Mouse (Mus musculus): ENCODE data around the gene Timm17b. TPM values are rescaled to one million over a fixed set of nuclear protein-coding genes. Genes with fewer than 3 reads are reported as not detected.

Timm17b gene
- total RNA-seq, 4 experiments from 2014 or later = 47.8 to 58.6 (median 53.9) TPM

DNA sequence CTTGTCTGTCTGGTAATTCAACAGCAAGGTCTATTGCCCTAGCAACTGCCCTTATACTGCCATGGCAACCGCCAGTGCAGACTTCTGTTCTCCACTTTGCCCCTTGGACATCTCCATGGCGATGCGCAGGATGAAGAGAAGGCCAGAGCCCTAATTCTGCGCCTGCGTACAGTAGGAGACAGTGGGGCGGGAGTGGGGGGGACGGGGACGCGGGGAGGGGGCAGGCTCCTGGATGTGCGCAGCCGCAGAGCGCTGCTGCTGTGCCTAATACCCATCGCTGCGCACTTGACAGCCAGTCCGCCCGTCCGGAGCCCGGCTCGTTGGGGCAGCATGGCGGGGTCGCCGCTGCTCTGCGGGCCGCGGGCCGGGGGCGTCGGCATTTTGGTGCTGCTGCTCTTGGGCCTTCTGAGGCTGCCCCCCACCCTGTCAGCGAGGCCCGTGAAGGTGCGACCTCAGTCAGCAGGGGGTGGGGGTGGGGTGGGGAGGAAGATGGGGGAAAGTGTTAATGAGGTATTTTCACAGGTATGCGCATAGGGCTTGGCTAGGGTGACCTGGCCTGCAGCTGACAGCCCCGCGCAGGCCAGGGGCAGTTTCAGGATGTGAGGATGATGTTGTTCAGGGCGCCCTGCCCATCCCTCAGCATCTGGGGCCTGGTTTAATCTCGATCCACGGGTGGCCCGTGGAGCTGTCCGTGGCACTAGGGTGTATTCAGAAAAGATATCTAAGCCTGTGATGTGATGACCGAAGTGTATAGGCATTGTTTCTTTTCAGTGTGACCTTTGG is 20.6 kb downstream of the Timm17b start, which contains the start of gene Pcsk1n:
Gene Pcsk1n (plus strand): TSS at position 222 of the 783 bp plus-strand sequence.
- DNase-seq (ENCODE audit: low spot score in 2 of 2) = no peak

- no peak for DNase-seq (ENCODE audit: low spot score in 2 of 2)
Measured at GRCm38 (mm10) chrX:7922032-7922431, 22.9 kb downstream of the Timm17b start.

- no peak for DNase-seq (ENCODE audit: low spot score in 2 of 2)
Measured at GRCm38 (mm10) chrX:7926266-7926665, 27.1 kb downstream of the Timm17b start.

DNA sequence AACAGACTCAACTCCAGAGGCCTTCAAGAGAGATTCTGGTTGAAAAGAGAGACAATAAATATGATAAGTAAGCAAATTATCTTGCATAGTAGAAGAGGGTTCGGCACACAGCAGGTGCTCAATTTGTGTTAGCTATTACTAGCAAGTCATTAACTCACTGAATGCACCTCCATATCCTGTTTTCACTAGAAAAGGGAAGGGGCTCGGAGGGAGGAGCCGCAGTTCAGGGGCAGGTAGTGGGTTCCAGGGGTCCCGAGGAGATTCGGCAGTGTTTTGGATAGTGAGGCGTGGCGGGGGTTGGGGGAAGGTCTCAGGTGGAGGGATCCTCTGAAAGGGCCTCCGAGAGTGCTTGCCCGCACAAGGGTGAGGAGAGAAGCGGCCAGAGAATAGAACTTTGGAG is 28.0 kb downstream of the Timm17b start:
- DNase-seq (ENCODE audit: low spot score in 2 of 2) = no peak

GRCm38 (mm10) chrX:7928270-7928790 is 29.2 kb downstream of the Timm17b start, which contains the start of gene Eras:
Gene Eras (minus strand): TSS chrX:7928607.
- DNase-seq (ENCODE audit: low spot score in 2 of 2) = no peak

GRCm38 (mm10) chrX:7936874-7937273 is 37.7 kb downstream of the Timm17b start:
- DNase-seq (ENCODE audit: low spot score in 2 of 2) = no peak

GRCm38 (mm10) chrX:7937667-7938066 is 38.5 kb downstream of the Timm17b start:
- DNase-seq (ENCODE audit: low spot score in 2 of 2) = no peak

GRCm38 (mm10) chrX:7945618-7946017 is 46.5 kb downstream of the Timm17b start:
- DNase-seq (ENCODE audit: low spot score in 2 of 2) = no peak

- no peak for DNase-seq (ENCODE audit: low spot score in 2 of 2)
Measured at GRCm38 (mm10) chrX:7947108-7947899, 48.1 kb downstream of the Timm17b start, which contains the start of gene Hdac6. Gene Hdac6 (minus strand): TSS chrX:7947889.

GRCm38 (mm10) chrX:7947900-7948492 is 48.8 kb downstream of the Timm17b start:
- DNase-seq (ENCODE audit: low spot score in 2 of 2) = peak; percentile 89 to 93

DNA sequence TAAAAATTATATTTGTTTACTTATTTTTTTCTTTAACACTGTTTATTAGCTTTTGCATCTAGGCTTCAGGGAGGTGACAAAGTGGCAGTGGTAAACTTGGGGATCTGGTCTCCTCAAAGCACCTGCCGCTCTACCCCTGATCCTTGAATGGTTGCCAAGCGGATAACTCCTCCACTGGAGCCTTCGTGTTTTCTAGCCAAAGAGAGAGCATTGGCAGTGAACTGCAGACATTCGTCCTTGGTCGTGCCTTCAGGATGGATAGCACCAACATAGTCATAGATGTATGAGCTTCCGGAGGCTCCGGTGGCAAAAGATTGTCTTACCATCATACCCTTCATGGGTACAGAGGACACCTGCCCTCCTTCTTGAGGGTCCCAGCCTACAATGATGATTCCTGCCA is 50.9 kb downstream of the Timm17b start:
- no peak for DNase-seq (ENCODE audit: low spot score in 2 of 2)

Other genes starting within 250 kb of the Timm17b start
- gene Prickle3, start 242.1 kb upstream of the Timm17b start, total RNA-seq (2022) = 10 to 100 TPM; 13.4 to 22.6 (median 17.0) TPM
- gene Plp2, start 228.0 kb upstream of the Timm17b start, total RNA-seq (2022) = 10 to 100 TPM; 29.6 to 34.3 (median 33.3) TPM
- 10 to 100 TPM; 21.4 to 25.1 (median 22.7) TPM for gene Magix, start 218.1 kb upstream of the Timm17b start, total RNA-seq (2022)
- gene Gpkow, start 202.2 kb upstream of the Timm17b start, total RNA-seq (2022) = 10 to 100 TPM; 12.4 to 13.2 (median 12.7) TPM
- 10 to 100 TPM; 34.5 to 41.8 (median 37.8) TPM for gene Wdr45, start 185.0 kb upstream of the Timm17b start, total RNA-seq (2022)
- gene Gm45208, start 177.1 kb upstream of the Timm17b start, total RNA-seq (2022) = under 1 TPM in 1 of 4 experiments, not detected in 3; 0.83 TPM
- gene Praf2, start 170.9 kb upstream of the Timm17b start, total RNA-seq (2022) = 1 to 10 TPM; 3.6 to 4.6 (median 3.7) TPM
- gene Ccdc120, start 148.5 kb upstream of the Timm17b start, total RNA-seq (2022) = 1 to 10 TPM in 1 of 4 experiments, under 1 TPM in 2, not detected in 1; 0.34 to 1.1 (median 0.86) TPM
- 1 to 10 TPM; 6.0 to 8.1 (median 7.6) TPM for gene Tfe3, start 136.8 kb upstream of the Timm17b start, total RNA-seq (2022)
- gene Gripap1, start 109.6 kb upstream of the Timm17b start, total RNA-seq (2022) = 10 to 100 TPM; 15.5 to 19.4 (median 16.1) TPM
- under 1 TPM; 0.05 to 0.16 (median 0.12) TPM for gene Kcnd1, start 77.1 kb upstream of the Timm17b start, total RNA-seq (2022)
- 10 to 100 TPM; 13.8 to 17.8 (median 15.6) TPM for gene Otud5, start 58.0 kb upstream of the Timm17b start, total RNA-seq (2022)
- 1 to 10 TPM; 1.1 to 3.3 (median 1.7) TPM for gene Pim2, start 21.1 kb upstream of the Timm17b start, total RNA-seq (2022)
- gene Slc35a2, start 15.3 kb upstream of the Timm17b start, total RNA-seq (2022) = 10 to 100 TPM in 2 of 4 experiments, 1 to 10 TPM in 2; 8.5 to 11.3 (median 10.2) TPM
- 10 to 100 TPM; 17.3 to 20.6 (median 19.3) TPM for gene Pqbp1, start 88 bp upstream of the Timm17b start, total RNA-seq (2022)
- not detected for gene Gm10491, start 8.5 kb downstream of the Timm17b start, total RNA-seq (2022)
- 1 to 10 TPM in 1 of 4 experiments, under 1 TPM in 1, not detected in 2; 0.87 to 1.5 TPM for gene Gm10490, start 10.2 kb downstream of the Timm17b start, total RNA-seq (2022)
- not detected for gene Pcsk1n, start 20.5 kb downstream of the Timm17b start, total RNA-seq (2022)
- not detected for gene Eras, start 29.2 kb downstream of the Timm17b start, total RNA-seq (2022)
- 1 to 10 TPM; 3.8 to 6.2 (median 4.2) TPM for gene Hdac6, start 48.5 kb downstream of the Timm17b start, total RNA-seq (2022)
- gene Gata1, start 78.7 kb downstream of the Timm17b start, total RNA-seq (2022) = under 1 TPM in 1 of 4 experiments, not detected in 3; 0.13 TPM
- not detected for gene Glod5, start 119.1 kb downstream of the Timm17b start, total RNA-seq (2022)
- gene Suv39h1, start 175.4 kb downstream of the Timm17b start, total RNA-seq (2022) = 1 to 10 TPM; 3.5 to 5.0 (median 4.3) TPM
- gene Was, start 191.1 kb downstream of the Timm17b start, total RNA-seq (2022) = under 1 TPM; 0.15 to 0.54 (median 0.45) TPM
- 10 to 100 TPM in 2 of 4 experiments, 1 to 10 TPM in 2; 8.7 to 10.4 (median 9.6) TPM for gene Wdr13, start 233.5 kb downstream of the Timm17b start, total RNA-seq (2022)
- gene Rbm3, start 246.5 kb downstream of the Timm17b start, total RNA-seq (2022) = 100 to 1,000 TPM in 1 of 4 experiments, 10 to 100 TPM in 3; 45.7 to 121 (median 61.8) TPM